Mouse (Mus musculus) fibroblast of lung, adult 2 months (primary cell): ENCODE data around the gene Ncoa5.

Source experiments
- DNase-seq: peaks from one replicate; pipeline ENCODE4 v3.0.0-alpha.2; 2011; ENCODE audit warnings: low read depth

Ncoa5 gene

GRCm38 (mm10) chr2:165034131-165035057 is at the start of gene Ncoa5:
Gene Ncoa5 (minus strand): TSS chr2:165034867.
- peak; percentile 81 for DNase-seq

GRCm38 (mm10) chr2:165081257-165081656 is 46.6 kb upstream of the Ncoa5 start:
- no peak for DNase-seq

DNA sequence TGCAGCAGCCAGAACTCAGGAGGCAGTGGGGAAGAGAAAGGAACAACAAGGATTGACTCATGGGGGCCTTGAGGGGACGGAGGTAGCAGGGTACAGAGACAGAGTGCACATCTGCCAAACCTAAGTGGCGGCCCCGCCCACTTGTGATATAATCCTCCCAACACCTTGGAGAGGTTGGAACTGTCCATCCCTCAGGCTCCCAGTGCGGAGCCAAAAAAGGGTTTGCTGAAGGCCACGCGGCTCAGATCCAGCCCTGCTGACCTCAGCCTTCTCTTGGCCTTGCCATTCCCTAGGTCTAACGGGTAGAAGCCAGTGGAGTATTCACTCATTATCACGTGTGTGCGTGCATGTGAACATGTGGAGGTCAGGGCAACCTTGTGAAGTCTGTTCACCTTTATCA is 46.0 kb upstream of the Ncoa5 start:
- DNase-seq = no peak

GRCm38 (mm10) chr2:165078605-165079004 is 43.9 kb upstream of the Ncoa5 start:
- DNase-seq = no peak

- DNase-seq = no peak
These were observed 43.4 kb upstream of the Ncoa5 start for GRCm38 (mm10) chr2:165078045-165078444.

GRCm38 (mm10) chr2:165077055-165077454 is 42.4 kb upstream of the Ncoa5 start:
- no peak for DNase-seq

DNA sequence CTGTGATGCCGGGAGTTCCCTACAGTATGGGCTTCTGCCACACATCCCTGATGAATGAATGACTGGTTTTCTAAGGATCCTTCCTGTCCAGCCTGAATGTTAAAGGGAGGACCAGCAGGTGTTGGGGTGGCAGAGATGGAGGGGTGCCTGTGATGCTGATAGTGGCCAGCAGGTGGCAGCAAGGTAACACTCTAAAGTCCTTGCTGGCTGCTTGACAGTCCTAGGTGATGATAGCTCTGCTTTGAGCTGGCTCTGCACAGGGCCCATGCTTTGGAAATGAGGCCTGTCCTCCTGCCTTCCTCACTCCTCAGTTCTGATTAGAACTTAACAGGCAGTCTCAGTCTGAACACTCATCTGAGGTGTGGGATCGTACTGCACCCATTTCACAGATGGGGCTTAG is 40.3 kb upstream of the Ncoa5 start:
- DNase-seq = peak; percentile 25

GRCm38 (mm10) chr2:165074081-165074884 is 39.6 kb upstream of the Ncoa5 start:
- no peak for DNase-seq

GRCm38 (mm10) chr2:165073381-165073781 is 38.7 kb upstream of the Ncoa5 start:
- DNase-seq = no peak

- no peak for DNase-seq
These were observed 35.6 kb upstream of the Ncoa5 start for GRCm38 (mm10) chr2:165070096-165070816.

DNA sequence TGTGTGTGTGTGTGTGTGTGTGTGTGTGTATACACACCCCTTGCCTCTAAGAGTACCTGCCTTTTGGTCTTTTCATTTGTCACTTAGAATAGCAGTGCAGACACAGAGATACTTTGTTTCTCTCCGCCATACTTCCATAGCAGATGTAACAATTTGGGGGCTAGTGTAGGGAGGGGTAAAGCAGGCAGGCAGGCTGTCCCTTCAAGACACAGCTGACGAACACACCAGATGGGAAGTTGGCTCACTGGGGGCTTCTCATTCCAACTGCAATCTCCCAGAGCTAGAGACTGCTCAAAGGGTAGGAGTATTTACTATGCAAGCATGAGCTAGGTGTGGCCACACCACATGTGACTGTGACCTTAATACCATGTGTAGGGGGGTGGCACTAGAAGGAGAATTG is 34.1 kb upstream of the Ncoa5 start:
- no peak for DNase-seq

DNA sequence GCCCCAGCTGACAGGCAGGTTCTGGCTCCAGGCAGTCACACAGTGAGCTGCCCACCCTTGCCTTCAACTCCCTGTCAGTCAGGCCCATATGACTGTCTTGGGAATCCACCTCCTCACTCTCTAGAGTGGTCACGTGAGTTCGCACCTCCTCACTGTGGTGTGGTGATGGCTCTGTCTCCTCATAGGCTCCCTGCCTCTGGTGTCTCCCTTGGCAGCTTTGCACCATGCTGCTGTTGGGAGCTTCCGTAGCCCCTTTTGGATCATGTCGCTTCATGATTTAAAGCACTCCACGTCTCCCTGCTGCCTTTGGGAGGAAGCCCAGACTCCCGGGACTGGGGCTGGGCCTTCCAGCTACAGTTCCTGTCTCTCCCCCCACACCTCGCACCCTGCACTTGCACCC is 29.8 kb upstream of the Ncoa5 start:
- DNase-seq = no peak

- no peak for DNase-seq
These were observed 27.2 kb upstream of the Ncoa5 start for GRCm38 (mm10) chr2:165061638-165062433.

DNA sequence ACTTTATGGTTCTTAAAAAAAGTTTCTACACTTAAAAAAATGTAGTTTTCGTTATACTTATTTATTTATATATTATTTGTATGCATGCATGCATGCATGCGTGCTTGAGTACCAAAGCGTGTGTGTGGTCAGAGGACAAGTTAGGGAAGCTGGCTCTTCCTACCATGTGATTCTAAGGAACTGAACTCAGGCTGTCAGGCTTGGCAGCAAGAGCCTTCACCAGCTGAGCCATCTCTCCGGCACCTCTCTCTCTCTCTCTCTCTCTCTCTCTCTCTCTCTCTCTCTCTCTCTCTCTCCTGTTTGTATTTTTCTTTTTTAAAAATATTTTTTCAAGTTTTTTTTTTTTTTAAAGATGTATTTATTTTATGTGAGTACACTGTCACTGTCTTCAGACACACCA is 25.3 kb upstream of the Ncoa5 start:
- no peak for DNase-seq

DNA sequence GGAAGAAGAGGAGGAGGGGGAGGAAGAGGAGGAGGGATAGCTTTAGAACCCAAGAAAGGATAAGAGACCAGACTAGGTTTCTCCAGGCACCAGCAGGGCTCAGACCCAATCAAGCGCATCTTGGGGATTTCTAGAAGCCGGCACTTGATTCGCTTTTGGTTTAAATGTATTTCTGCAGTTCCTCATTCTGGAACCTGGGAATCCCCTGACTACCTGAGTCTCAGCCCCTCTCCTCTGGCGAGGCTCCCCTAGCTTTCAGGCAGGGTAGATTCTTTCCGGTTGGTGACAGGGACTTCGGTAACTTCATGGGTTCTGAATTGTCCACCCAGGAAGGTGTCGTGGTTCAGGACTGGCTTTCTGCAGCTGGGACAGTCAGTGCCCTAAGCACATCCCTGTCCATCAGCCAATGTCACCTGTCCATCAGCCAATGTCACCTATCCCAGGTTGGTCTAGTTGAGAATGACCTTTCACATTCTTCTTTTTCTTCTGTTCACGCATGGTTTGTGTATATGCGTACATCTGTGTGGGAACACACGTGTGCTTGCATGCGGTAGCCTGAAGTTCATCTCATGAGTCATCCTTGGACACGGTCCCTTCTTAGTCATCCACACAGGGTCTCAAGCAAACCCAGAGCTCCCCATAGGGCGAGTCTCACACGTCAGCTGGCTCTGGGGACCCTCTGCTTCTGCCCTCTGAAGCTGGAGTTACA is 21.9 kb upstream of the Ncoa5 start:
- no peak for DNase-seq

DNA sequence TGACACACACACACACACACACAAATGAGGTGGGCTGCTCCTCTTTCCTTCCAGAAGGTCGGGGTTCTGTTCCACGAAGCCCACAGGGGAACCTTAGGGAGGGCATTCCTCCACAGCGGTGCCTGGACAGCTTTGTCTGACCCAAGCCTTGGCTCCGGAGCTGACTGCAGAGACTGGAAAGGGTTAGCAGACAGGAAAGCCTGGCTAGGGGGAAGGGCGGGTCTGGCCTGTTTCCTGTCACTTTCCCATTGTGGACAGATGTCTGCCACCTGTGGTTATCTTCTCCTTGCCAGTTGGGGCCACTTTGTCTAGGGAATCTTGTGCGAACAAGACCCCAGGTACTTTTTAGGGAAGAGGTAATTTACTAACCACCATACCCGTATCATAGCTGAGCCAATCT is 21.2 kb upstream of the Ncoa5 start:
- no peak for DNase-seq

- DNase-seq = no peak
These were observed 20.5 kb upstream of the Ncoa5 start, which contains the start of gene Cd40 for GRCm38 (mm10) chr2:165054888-165055852. Gene Cd40 (plus strand): TSS chr2:165055627.

DNA sequence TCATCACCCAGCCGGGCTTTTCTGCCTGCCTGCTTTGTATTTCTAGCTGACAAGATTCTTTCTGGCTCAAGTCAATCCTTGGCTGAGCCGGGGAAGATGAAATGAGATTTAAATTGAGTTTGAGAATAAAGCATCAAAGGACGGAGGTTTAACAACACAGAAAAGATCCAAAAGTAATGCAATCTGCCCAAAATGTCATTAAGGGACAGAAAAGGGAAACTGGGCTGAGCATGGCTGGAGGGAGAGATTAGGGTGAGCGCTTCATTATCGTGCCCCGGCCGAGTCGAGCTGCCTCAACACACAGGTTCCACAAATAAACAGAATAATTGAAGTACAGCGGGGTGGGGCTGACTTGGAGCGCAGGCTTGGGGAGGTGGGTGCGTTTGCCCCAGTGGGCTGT is 16.9 kb upstream of the Ncoa5 start:
- DNase-seq = no peak

- DNase-seq = no peak
These were observed 16.3 kb upstream of the Ncoa5 start for GRCm38 (mm10) chr2:165050826-165051548.
